Mouse (Mus musculus) liver, embryonic 14.5 days (tissue): ENCODE results near the gene Tmem233. TPM values are rescaled to one million over a fixed set of nuclear protein-coding genes. Genes with fewer than 3 reads are reported as not detected.

ENCODE experiments used
- ATAC-seq: fragments of 200-750 bp; cut with Nextera tagmentation; 2 replicates; pipeline ENCODE4 v1.8.0; 2017; ENCODE audit warnings: moderate number of reproducible peaks, mild to moderate bottlenecking, moderate library complexity; ENCODE audit not compliant: insufficient read depth
- DNase-seq, 3 experiments: peaks; one replicate each; pipeline ENCODE4 v3.0.0-alpha.2; 2012 to 2013; ENCODE audit warnings: low read depth in 3 of 3, low spot score in 3 of 3
- H3K27ac ChIP-seq: fragments of 300-500 bp; sonication (generic); 2 replicates; pipeline ENCODE4 v1.5.1; 2014; ENCODE audit warnings: moderate library complexity, mild to moderate bottlenecking, control low read depth, inconsistent platforms
- H3K27me3 ChIP-seq: fragments of 300-500 bp; sonication (generic); 2 replicates; pipeline ENCODE4 v1.6.1; 2014; ENCODE audit warnings: mild to moderate bottlenecking, low read length, moderate library complexity; ENCODE audit not compliant: control insufficient read depth, insufficient read depth
- H3K36me3 ChIP-seq: fragments of 300-500 bp; sonication (generic); replicated peaks from 2 replicates; pipeline ENCODE4 v1.6.1; 2014; ENCODE audit warnings: low read depth; ENCODE audit not compliant: control insufficient read depth, insufficient read depth
- H3K4me1 ChIP-seq, 2 experiments: fragments of 200-500 bp in 1 of 2; fragments of 300-500 bp in 1 of 2; sonication (generic) in 1 of 2; replicated peaks; 2 replicates each; pipeline ENCODE4 v1.6.1; 2012 to 2014; ENCODE audit warnings: antibody characterized with exemption in 1 of 2, inconsistent platforms in 1 of 2, low read length in 1 of 2; ENCODE audit not compliant: control insufficient read depth in 2 of 2, insufficient read depth in 2 of 2
- H3K4me2 ChIP-seq: fragments of 300-500 bp; sonication (generic); 2 replicates; pipeline ENCODE4 v1.6.1; 2014; ENCODE audit warnings: low read depth, mild to moderate bottlenecking, control low read depth, moderate library complexity
- H3K4me3 ChIP-seq, 2 experiments: fragments of 200-500 bp in 1 of 2; fragments of 300-500 bp in 1 of 2; sonication (generic) in 1 of 2; 2 replicates each; pipeline ENCODE4 v1.5.1; 2012 to 2014; ENCODE audit warnings: low read depth in 2 of 2, low read length in 2 of 2, mild to moderate bottlenecking in 2 of 2, control low read depth in 1 of 2, inconsistent platforms in 1 of 2, moderate library complexity in 1 of 2; ENCODE audit not compliant: insufficient read depth in 1 of 2
- H3K9ac ChIP-seq: fragments of 300-500 bp; sonication (generic); replicated peaks from 2 replicates; pipeline ENCODE4 v1.6.1; 2014; ENCODE audit warnings: mild to moderate bottlenecking, control low read depth, moderate library complexity
- H3K9me3 ChIP-seq: fragments of 300-500 bp; sonication (generic); 2 replicates; pipeline ENCODE4 v1.6.1; 2016; ENCODE audit warnings: low read length, mixed read lengths; ENCODE audit not compliant: control insufficient read depth
- CTCF ChIP-seq: IDR thresholded peaks from 2 replicates; pipeline ENCODE4 v1.5.1; 2016; ENCODE audit warnings: antibody characterized with exemption, low read depth, control low read depth
- EP300 ChIP-seq: IDR thresholded peaks from 2 replicates; pipeline ENCODE4 v1.6.1; 2016; ENCODE audit warnings: antibody characterized with exemption, low read depth
- WGBS: fragments of 180-500 bp; shearing (Covaris S2); extraction: QIAGEN DNeasy Blood & Tissue Kit; methylation state at CpG from one replicate; pipeline ENCODE4 v1.1.7; 2014; ENCODE audit not compliant: insufficient replicate concordance; 5-methylcytosine and 5-hydroxymethylcytosine counted together
- polyA plus RNA-seq, 2 experiments: library from polyadenylated mRNA; depleted of rRNA in 1 of 2; stranded (reverse) in 1 of 2; unstranded in 1 of 2; fragments of >200 nt; fragmentation: Nextera tagmentation in 1 of 2; extraction: Ambion mirVana in 1 of 2; gene quantifications; 2 replicates each; pipeline versions ENCODE4 v1.2.1 to v1.2.3; 2012 to 2014

The Tmem233 gene
- polyA plus RNA-seq, 2 experiments: not detected

GRCm38 (mm10) chr5:116108651-116109050 lies 25.6 kb upstream of the Tmem233 start:
- Histone ChIP-seq H3K4me3 (no peak overlapping the region), H3K4me1 (no peaks in the 10 kb centered on the region), H3K9me3 (no peaks in the 10 kb centered on the region), H3K36me3 (no peaks in the 10 kb centered on the region), H3K4me2 (no peak overlapping the region), H3K27me3 (no peaks in the 10 kb centered on the region), H3K9ac (no peak overlapping the region), H3K27ac (no peak overlapping the region)
- ATAC-seq (no peak), DNase-seq (no peak)
- TF ChIP-seq CTCF: no peak
- no peak for TF ChIP-seq EP300
- WGBS: 79% methylated on average over 10 of the region's 10 CpGs

GRCm38 (mm10) chr5:116084231-116084630 lies 1.2 kb upstream of the Tmem233 start:
- Histone ChIP-seq H3K4me2 (no peak overlapping the region), H3K4me3 (no peak overlapping the region), H3K27ac (no peak overlapping the region), H3K9ac (no peak overlapping the region), H3K27me3 (no peaks in the 10 kb centered on the region), H3K9me3 (no peaks in the 10 kb centered on the region), H3K4me1 (no peaks in the 10 kb centered on the region), H3K36me3 (no peaks in the 10 kb centered on the region)
- 53% methylated on average over 6 of the region's 6 CpGs for WGBS
- DNase-seq: no peak
- ATAC-seq: no peak
- TF ChIP-seq CTCF: no peak
- no peak for TF ChIP-seq EP300

GRCm38 (mm10) chr5:116082241-116082900 lies 673 bp downstream of the Tmem233 start:
- no peaks in the 10 kb centered on the region for H3K27me3 ChIP-seq
- no peaks in the 10 kb centered on the region for H3K36me3 ChIP-seq
- no peaks in the 10 kb centered on the region for H3K9me3 ChIP-seq
- ATAC-seq (no peak), DNase-seq (no peak)
- H3K9ac ChIP-seq: no peak overlapping the region
- H3K4me1 ChIP-seq: no peaks in the 10 kb centered on the region
- 32% methylated on average over 17 of the region's 17 CpGs for WGBS
- TF ChIP-seq EP300 (no peak), CTCF (no peak)
- no peak overlapping the region for H3K4me2 ChIP-seq
- no peak overlapping the region for H3K4me3 ChIP-seq
- no peak overlapping the region for H3K27ac ChIP-seq

GRCm38 (mm10) chr5:116081616-116082015 lies 1.4 kb downstream of the Tmem233 start:
- Histone ChIP-seq H3K9me3 (no peaks in the 10 kb centered on the region), H3K4me2 (no peak overlapping the region), H3K27ac (no peak overlapping the region), H3K27me3 (no peaks in the 10 kb centered on the region), H3K9ac (no peak overlapping the region), H3K4me3 (no peak overlapping the region), H3K36me3 (no peaks in the 10 kb centered on the region), H3K4me1 (no peaks in the 10 kb centered on the region)
- WGBS: 59% methylated on average over 7 of the region's 7 CpGs
- TF ChIP-seq CTCF (no peak), EP300 (no peak)
- ATAC-seq: no peak
- DNase-seq: no peak

DNA sequence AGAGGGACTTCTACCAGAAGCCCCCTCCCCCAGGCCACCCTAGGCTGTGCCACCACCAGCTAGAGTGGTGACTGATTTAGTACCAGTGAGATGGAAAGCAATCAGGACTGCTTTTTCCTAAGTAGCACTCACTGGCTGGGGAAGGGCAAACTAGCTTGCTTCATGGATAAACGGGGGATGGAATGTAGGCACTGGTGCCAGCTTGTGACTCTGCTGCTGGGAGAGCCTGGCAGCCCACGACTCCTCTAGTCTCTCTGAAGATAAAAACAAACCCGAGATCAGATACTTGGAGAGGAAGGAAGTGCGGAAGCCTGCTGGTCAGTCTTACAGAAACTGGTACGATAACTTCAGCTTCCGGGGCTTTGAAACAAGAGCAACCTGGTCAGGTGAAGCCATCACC lies 2.3 kb downstream of the Tmem233 start:
- H3K27ac ChIP-seq: no peak overlapping the region
- ATAC-seq: no peak

More for the DNA sequence above, 2.3 kb downstream of the Tmem233 start:
- no peaks in the 10 kb centered on the region for H3K27me3 ChIP-seq
- no peaks in the 10 kb centered on the region for H3K4me1 ChIP-seq
- H3K4me3 ChIP-seq: no peak overlapping the region
- no peak overlapping the region for H3K9ac ChIP-seq
- WGBS: 14% methylated on average over 6 of the region's 6 CpGs
- no peaks in the 10 kb centered on the region for H3K36me3 ChIP-seq
- TF ChIP-seq CTCF (no peak), EP300 (no peak)
- DNase-seq: no peak
- H3K4me2 ChIP-seq: no peak overlapping the region
- no peaks in the 10 kb centered on the region for H3K9me3 ChIP-seq
